Mouse (Mus musculus): ENCODE data around the gene Haus5.

The Haus5 gene

GRCm38 (mm10) chr7:30664529-30665200, at the start of gene Haus5:
Gene Haus5, minus strand, starts transcription at chr7:30664994.
- DNase-seq (ENCODE audit: low read depth in 1 of 2, low spot score in 2 of 2) = peak; percentile 77 to 86

GRCm38 (mm10) chr7:30711942-30712341, 47.1 kb upstream of the Haus5 start, which contains the start of gene Atp4a:
Gene Atp4a, plus strand, starts transcription at chr7:30712209.
- no peak for DNase-seq (ENCODE audit: low read depth in 1 of 2, low spot score in 2 of 2)

DNA sequence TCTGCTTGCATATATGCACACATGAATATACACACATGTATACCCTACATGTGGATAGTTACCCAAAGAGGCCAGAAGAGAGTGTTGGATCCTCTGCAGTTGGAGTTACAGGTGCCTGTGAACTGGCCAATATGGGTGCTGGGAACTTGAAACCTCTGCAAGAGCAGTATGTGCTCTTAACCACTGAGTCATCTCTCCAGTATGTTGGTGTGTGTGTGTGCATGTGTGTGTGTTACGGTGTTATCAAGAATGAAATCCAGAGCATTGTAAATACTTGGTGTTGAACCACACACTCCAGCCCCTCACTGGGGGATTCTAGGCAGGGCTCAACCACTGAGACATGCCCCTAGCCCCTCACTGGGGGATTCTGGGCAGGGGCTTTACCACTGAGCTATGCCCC, 42.6 kb upstream of the Haus5 start:
- DNase-seq (ENCODE audit: low read depth in 1 of 2, low spot score in 2 of 2) = no peak

DNA sequence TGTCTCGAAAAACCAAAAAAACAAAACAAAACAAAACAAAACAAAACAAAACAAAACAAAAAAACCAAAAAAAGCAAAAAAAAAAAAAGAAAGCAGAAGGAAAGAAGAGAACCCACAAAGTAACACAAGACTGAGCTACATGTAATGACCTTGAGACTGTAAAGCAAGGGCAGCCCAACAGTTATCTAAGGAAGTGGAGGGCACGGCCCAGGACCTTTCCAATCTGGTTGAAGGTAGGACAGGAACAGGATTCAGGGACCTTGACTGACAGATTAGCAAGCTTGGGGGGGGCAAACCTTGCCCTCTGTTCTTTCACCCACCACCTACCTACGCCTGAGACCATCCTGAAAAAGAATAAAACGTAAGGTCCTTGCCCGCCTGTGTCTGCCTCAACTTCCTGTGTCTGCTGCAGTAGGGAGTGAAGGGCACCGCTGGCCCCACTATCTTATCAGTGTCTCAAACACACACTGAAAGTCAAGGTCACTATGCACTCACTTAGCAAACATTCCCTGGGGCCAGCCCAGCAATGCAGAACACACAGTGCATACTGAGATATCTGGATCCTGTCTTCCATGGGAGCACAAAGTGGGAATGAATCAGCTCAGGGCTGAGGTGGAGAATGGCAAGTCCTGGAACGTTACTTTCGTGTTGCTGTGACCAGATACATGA, 41.6 kb upstream of the Haus5 start:
- no peak for DNase-seq (ENCODE audit: low read depth in 1 of 2, low spot score in 2 of 2)

GRCm38 (mm10) chr7:30698589-30698988, 33.8 kb upstream of the Haus5 start, which contains the start of gene 2200002J24Rik:
Gene 2200002J24Rik, plus strand, starts transcription at chr7:30698926.
- DNase-seq (ENCODE audit: low read depth in 1 of 2, low spot score in 2 of 2) = no peak

GRCm38 (mm10) chr7:30698101-30698500, 33.3 kb upstream of the Haus5 start:
- peak in 1 of 2 experiments; percentile 39 for DNase-seq (ENCODE audit: low read depth in 1 of 2, low spot score in 2 of 2)

- DNase-seq (ENCODE audit: low read depth in 1 of 2, low spot score in 2 of 2) = no peak
Measured at GRCm38 (mm10) chr7:30688325-30688724, 23.5 kb upstream of the Haus5 start.

GRCm38 (mm10) chr7:30683425-30683824, 18.6 kb upstream of the Haus5 start:
- no peak for DNase-seq (ENCODE audit: low read depth in 1 of 2, low spot score in 2 of 2)

GRCm38 (mm10) chr7:30681897-30682296, 17.1 kb upstream of the Haus5 start:
- no peak for DNase-seq (ENCODE audit: low read depth in 1 of 2, low spot score in 2 of 2)

DNA sequence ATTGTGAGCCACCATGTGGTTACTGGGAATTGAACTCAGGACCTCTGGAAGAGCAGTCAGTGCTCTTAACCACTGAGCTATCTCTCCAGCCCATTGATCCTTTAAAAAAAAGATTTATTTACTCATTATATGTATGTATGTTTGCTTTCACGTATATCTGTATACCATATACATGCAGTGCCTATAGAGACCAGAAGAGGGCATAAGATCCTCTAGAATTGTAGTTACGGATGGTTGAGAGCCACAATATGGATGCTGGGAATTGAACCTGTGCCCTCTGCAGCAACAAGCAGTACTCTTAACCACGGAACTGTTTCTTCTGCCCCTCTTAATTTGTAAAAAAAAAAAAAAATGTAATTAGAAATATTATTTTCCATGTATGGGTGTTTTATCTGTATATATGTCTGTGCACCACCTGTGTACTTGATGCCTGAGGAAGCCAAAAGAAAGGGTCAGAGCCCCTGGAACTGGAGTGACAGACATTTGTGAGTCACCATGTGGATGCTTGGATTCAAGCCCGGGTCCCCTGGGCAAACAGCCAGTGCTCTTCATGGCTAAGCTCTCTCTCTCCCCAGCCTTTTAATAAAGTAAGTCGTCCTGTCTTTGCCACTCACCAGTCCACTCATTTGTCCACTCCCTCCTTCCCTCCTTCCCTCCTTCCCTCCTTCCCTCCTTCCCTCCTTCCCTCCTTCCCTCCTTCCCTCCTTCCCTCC, 13.6 kb upstream of the Haus5 start:
- DNase-seq (ENCODE audit: low read depth in 1 of 2, low spot score in 2 of 2) = no peak

GRCm38 (mm10) chr7:30671480-30671879, 6.7 kb upstream of the Haus5 start, which contains the start of gene Pmis2:
Gene Pmis2, minus strand, starts transcription at chr7:30671605.
- DNase-seq (ENCODE audit: low read depth in 1 of 2, low spot score in 2 of 2) = no peak

DNA sequence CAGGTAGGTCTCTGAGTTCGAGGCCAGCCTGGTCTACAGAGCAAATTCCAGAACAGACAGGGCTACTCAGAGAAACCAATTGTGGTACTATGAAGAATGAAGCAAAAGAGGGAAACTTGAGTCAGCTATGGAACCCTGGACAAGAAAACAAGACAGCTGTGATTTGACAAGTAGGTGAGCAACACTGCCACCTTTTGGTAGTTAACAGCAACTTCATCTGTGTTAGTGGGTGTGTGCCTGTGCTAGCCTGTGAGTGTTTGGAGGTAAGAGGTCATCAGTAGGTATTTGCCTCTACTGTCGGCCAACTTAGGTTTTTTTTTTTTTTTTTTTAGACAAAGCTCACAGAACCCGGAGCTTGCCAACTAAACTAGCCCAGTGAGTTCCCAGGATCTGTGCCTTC, 4.4 kb upstream of the Haus5 start:
- no peak for DNase-seq (ENCODE audit: low read depth in 1 of 2, low spot score in 2 of 2)

DNA sequence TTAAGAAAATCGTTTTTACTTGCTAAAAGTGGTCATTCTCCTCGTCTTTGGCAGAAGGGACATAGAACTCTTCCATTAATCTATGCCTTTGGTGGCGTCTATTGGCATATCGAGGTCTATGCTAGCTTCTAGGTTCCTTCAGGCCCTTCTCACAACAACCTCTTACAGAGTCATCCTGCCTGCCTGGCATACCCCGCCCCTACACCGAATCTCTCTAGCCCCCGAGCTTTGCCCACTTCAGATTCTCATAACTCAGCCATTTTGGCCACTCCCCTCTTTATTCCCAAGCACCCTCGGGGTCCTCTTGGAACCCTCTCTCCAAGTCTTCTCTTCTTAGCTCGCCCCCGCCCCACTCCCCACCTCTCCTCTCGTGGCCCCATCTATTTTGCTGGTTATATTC, 527 bp upstream of the Haus5 start:
- DNase-seq (ENCODE audit: low read depth in 1 of 2, low spot score in 2 of 2) = no peak

DNA sequence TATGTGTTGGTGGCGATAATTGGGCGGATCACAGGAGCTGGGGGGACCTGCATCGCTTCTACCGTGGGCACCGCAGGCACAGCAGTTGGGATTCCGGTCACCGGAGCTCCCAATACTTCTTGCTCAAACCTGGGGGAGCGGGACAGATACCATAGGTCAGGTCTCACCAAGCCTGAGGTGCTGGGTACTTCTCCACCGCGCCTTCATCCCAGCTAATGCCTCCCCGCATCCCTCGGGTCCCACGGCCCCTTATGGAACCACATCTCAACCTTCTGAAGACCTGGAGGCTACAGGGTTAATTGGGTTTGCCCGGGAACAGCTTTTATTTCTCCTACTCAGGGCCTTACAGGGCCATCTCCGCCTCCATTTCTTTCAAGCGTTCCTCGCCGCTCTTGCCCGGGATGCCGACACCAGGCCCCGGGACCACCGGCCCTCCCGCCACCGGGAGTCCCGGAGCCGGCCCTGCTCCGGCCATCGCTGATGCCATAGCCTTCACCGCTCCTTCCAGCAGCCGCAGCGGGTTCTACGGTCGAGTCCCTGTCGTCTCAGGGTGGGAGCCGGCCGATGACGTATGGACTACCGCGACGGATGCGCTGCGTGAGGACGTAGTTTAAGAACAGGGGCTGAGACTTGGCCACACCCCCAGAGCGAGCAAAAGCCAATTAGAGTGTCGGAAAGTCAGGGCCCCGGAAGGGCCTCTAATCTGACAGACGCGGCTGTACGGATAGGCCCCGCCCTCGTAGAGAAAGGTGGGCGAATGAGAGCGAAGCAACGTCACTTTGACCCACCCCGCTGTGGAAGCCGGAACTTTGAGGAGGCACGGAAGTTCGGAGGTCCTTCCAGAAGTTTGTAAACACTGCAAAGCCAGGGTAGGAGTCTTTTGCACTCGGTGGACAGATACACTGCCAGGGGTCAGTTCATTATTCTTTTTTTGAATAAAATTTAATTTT, 14.9 kb downstream of the Haus5 start, which contains the start of gene Rbm42:
Rbm42 (minus strand) TSS at position 727 of the 950 bp plus-strand sequence.
- peak; percentile 97 for DNase-seq (ENCODE audit: low read depth in 1 of 2, low spot score in 2 of 2)

DNA sequence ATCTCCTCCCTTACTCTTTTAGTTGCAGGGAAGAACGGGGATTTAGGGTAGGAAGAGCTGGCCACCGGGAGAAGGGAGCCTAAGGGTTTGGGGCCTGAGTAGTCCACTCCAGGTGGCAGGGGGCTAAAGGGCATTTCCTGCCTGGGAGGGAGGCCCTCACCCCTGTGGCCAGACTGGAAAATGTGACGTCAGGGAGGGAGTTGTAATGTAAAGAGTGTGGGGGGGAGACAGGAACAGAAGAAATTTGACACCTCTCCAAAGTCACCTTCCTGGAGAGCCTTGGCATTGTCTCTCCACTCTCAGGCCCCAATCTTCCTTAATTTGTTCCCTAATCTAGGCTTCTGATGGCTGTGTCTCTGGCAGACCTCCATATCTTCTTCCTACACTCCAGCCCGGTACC, 25.7 kb downstream of the Haus5 start:
- DNase-seq (ENCODE audit: low read depth in 1 of 2, low spot score in 2 of 2) = no peak

DNA sequence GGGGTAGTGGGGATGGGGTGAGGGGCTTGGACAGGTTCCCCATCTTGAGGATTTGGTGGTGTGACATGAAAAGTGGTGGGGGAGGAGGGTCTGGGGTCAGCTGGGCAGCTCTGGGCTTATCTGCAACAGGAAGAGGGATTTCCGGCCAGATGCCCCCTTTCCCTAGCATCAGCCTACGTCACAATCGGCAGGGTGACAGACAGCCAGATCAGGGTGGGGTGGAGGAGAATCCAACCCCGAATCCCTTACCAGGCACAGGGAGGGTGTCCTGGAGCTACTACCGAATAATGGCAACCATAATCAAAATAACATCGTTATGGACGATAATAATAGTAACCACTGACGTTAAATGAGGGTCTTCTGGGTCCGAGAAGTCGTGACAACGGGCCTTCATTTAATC, 28.4 kb downstream of the Haus5 start:
- no peak for DNase-seq (ENCODE audit: low read depth in 1 of 2, low spot score in 2 of 2)

GRCm38 (mm10) chr7:30635752-30636151, 29.0 kb downstream of the Haus5 start, which contains the start of gene Etv2:
Gene Etv2, minus strand, starts transcription at chr7:30635852.
- DNase-seq (ENCODE audit: low read depth in 1 of 2, low spot score in 2 of 2) = no peak

DNA sequence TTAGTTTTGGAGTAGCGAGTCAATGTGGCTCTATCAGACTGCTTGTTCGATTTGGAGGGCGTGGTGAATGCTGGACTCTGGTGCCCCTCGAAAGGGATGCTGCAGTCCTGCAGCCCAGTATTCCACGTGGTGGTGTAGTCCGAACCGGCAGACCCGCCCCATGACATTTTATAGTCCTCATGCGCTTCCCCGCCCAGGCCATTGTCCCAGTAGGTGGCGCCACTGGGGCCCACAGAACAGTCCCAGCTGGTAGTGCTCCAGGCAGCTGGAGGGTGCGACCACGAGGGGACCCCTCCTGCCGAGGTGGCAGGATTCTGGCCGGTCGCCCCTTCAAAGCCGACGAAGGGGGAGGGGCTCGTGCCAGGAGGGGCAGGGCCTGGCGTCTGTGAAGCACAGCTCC, 30.2 kb downstream of the Haus5 start:
- peak in 1 of 2 experiments; percentile 46 for DNase-seq (ENCODE audit: low read depth in 1 of 2, low spot score in 2 of 2)

DNA sequence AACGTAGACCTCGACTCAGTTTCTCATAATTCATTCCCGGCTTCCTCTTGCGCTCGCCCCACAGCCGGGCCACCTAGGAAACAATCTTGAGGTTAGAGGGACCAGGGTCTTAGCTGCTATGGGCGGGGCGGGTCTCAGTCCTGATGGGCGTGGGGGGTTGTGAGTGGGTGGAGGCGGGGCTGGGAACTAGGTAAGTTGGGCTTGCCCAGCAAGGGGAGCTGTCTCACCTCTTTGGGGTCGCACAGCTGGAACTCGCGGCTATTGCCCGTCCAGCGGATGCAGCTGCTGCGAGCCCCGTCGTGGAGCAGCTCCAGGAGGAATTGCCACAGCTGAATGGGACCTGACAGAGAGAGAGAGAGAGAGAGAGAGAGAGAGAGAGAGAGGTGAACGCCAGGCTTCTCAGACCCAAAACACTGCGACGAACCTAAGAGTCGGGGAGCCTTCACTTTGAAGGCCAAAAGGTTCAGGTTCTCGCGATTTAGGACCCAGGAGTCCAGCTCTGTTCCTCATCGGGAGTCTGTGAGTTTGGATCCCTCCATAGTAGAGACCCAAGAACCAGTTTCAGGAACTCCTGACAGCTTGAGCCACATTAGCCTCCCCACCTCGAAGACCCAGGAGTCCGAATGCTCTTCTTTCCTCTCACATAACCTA, 30.9 kb downstream of the Haus5 start:
- DNase-seq (ENCODE audit: low read depth in 1 of 2, low spot score in 2 of 2) = no peak

GRCm38 (mm10) chr7:30629013-30629412, 35.8 kb downstream of the Haus5 start:
- no peak for DNase-seq (ENCODE audit: low read depth in 1 of 2, low spot score in 2 of 2)

All from monocyte, adult 2 months (primary cell).